Mouse (Mus musculus): ENCODE results near the gene Svbp. TPM values are rescaled to one million over a fixed set of nuclear protein-coding genes. Genes with fewer than 3 reads are reported as not detected.

Svbp gene
- total and polyA plus RNA-seq, 3 experiments = 15.7 to 23.5 (median 15.8) TPM

DNA sequence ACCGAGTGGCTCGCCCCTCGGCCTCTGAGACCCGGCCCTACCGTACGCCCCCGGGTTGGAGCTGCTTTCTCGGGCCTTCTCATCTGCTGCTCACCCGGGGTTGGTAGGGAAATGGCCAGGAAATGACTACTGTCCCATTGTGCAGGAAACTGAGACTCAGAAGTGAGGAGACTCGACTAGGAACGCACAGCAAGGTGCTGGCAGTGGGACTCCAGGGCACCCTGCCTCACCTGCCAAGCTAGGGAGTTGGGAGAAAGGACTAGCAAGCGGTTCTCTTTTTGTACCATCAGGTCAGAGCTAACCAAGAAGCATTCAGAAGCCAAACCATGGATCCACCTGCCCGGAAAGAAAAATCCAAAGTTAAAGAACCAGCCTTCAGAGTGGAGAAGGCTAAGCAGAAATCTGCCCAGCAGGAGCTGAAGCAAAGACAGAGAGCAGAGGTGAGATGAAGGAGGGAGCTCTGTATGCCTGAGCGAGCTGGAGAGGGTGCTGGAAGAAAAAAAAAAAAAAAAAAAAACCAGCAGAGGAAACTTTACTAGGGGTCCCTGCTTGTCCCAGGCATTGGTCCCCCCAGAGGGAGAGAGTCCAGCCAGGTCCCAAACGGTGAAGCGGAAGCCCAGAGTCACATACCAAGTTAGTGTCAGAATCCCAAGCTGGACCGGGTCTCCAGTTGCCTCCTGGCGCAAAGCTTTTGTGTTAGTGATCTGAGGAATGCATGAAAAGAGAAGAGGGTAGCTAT lies 645 bp downstream of the Svbp start:
- dilution Hi-C loops (cut with MboI; ENCODE audit: extremely low pct_ligation_motif_present, extremely low pct_unique_long_range_greater_than_20kb, low sequenced_read_pairs) = no loop called here
- Histone ChIP-seq H3K27me3 (replicated peaks) (no peaks in the 10 kb centered on the region), H3K9me3 (replicated peaks; ENCODE audit: low read length) (no peaks in the 10 kb centered on the region), H3K4me2 (ENCODE audit: insufficient read depth, low read depth, poor library complexity, severe bottlenecking) (peak overlapping the region; percentile 58), H3K27ac (ENCODE audit: insufficient read depth, low read depth) (no peak overlapping the region), H3K4me1 (ENCODE audit: control insufficient read depth in 1 of 2, insufficient read depth in 2 of 2) (peaks cover 0 to 6% of the 10 kb centered on the region in 2 experiments; a peak in 2 of 4 replicates), H3K36me3 (replicated peaks in 1 of 2; ENCODE audit: control insufficient read depth in 1 of 2, insufficient read depth in 1 of 2, low read length in 1 of 2) (peaks cover 0 to 1% of the 10 kb centered on the region in 2 experiments), H3K79me2 (replicated peaks; ENCODE audit: control insufficient read depth, extremely low read depth, insufficient read depth, poor library complexity, severe bottlenecking) (no peaks in the 10 kb centered on the region), H3K9ac (ENCODE audit: insufficient read depth, low read depth) (peak overlapping the region; percentile 72), H3K4me3 (replicated peaks in 1 of 3; ENCODE audit: low read depth in 2 of 3, low read length in 2 of 3, poor library complexity in 1 of 3) (peak overlapping the region; percentile 59 to 78 (median 69))
- no peak for TF ChIP-seq TCF12 (IDR thresholded peaks at IDR 0.05; ENCODE audit: low read depth, low read length)
- TF ChIP-seq ZNF384 (IDR thresholded peaks at IDR 0.05; ENCODE audit: low read depth, low read length) = peak; percentile 38; the same call in 1 of the 2 replicates
- in situ Hi-C loops (cut with MboI; ENCODE audit: low pct_ligation_motif_present, low pct_unique_long_range_greater_than_20kb, low sequenced_read_pairs) = no loop called here
- DNase-seq (ENCODE audit: extremely low read depth) = peak; percentile 16

DNA sequence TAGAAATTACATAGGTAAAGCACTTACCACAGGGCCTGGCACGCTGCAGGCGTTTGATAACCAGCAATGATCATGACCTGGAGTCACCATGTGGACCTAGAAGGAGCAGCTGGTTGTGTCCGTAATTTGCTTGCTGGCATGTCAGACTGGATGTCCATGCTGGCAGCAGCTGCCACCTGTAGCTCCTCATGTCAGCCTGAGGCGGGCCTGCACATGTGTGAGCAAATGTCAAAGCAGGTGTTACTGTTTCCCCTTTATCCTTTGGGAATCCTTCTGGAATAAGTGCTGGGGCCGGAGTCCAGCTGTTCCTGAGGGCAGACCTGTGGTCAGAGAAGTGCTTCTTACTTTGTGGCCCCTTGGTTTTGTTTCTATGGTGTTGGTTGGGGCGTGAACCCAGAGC lies 3.0 kb downstream of the Svbp start:
- no peaks in the 10 kb centered on the region for H3K79me2 ChIP-seq (replicated peaks; ENCODE audit: control insufficient read depth, extremely low read depth, insufficient read depth, poor library complexity, severe bottlenecking)
- no peak overlapping the region for H3K9ac ChIP-seq (ENCODE audit: insufficient read depth, low read depth)
- H3K27ac ChIP-seq (ENCODE audit: insufficient read depth, low read depth) = no peak overlapping the region
- no peaks in the 10 kb centered on the region for H3K27me3 ChIP-seq (replicated peaks)
- H3K4me2 ChIP-seq (ENCODE audit: insufficient read depth, low read depth, poor library complexity, severe bottlenecking) = no peak overlapping the region
- H3K36me3 ChIP-seq (replicated peaks in 1 of 2; ENCODE audit: control insufficient read depth in 1 of 2, insufficient read depth in 1 of 2, low read length in 1 of 2) = peaks cover 0 to 8% of the 10 kb centered on the region in 2 experiments
- TF ChIP-seq ELF1 (IDR thresholded peaks at IDR 0.05; ENCODE audit: low read depth, low read length) = no peak
- TF ChIP-seq EP300 (IDR thresholded peaks at IDR 0.05; ENCODE audit: low read length) = no peak
- no peak for TF ChIP-seq CHD2 (IDR thresholded peaks at IDR 0.05; ENCODE audit: low read length)
- no peak for TF ChIP-seq CHD1 (IDR thresholded peaks at IDR 0.05; ENCODE audit: low read depth, low read length)
- TF ChIP-seq MAZ (IDR thresholded peaks at IDR 0.05; ENCODE audit: low read depth, low read length) = no peak
- no peak for TF ChIP-seq MAFK (IDR thresholded peaks at IDR 0.05; ENCODE audit: insufficient replicate concordance, low read length)
- no peak for TF ChIP-seq KAT2A (IDR thresholded peaks at IDR 0.05; ENCODE audit: insufficient replicate concordance, low read length)
- no peak for TF ChIP-seq IRF4 (IDR thresholded peaks at IDR 0.05; ENCODE audit: low read depth, low read length)
- TF ChIP-seq ZMIZ1 (IDR thresholded peaks at IDR 0.05; ENCODE audit: low read depth, low read length) = no peak
- TF ChIP-seq BHLHE40 (IDR thresholded peaks at IDR 0.05; ENCODE audit: low read depth, low read length) = no peak
- TF ChIP-seq POLR2A (IDR thresholded peaks at IDR 0.05; ENCODE audit: low read depth, low read length) = no peak
- no peak for TF ChIP-seq MYC (IDR thresholded peaks at IDR 0.05; ENCODE audit: low read depth, low read length)
- TF ChIP-seq TBP (conservative IDR thresholded peaks at IDR 0.05; ENCODE audit: low read depth, low read length) = no peak
- TF ChIP-seq GABPA (IDR thresholded peaks at IDR 0.05; ENCODE audit: insufficient replicate concordance, low read depth, low read length) = no peak
- no peaks in the 10 kb centered on the region for H3K9me3 ChIP-seq (replicated peaks; ENCODE audit: low read length)
- in situ Hi-C loops (cut with MboI; ENCODE audit: low pct_ligation_motif_present, low pct_unique_long_range_greater_than_20kb, low sequenced_read_pairs) (no loop called here), dilution Hi-C loops (cut with MboI; ENCODE audit: extremely low pct_ligation_motif_present, extremely low pct_unique_long_range_greater_than_20kb, low sequenced_read_pairs) (no loop called here)
- peaks cover 0 to 6% of the 10 kb centered on the region in 2 experiments; a peak in 2 of 4 replicates for H3K4me1 ChIP-seq (ENCODE audit: control insufficient read depth in 1 of 2, insufficient read depth in 2 of 2)
- no peak for DNase-seq (ENCODE audit: extremely low read depth)
- no peak overlapping the region for H3K4me3 ChIP-seq (replicated peaks in 1 of 3; ENCODE audit: low read depth in 2 of 3, low read length in 2 of 3, poor library complexity in 1 of 3)

All from CH12.LX (cell line).